Mouse (Mus musculus) hindbrain, embryonic 16.5 days (tissue): ENCODE results near the gene Dut. TPM values are rescaled to one million over a fixed set of nuclear protein-coding genes. Genes with fewer than 3 reads are reported as not detected.

Experiments
- ATAC-seq: fragments of 200-750 bp; cut with Nextera tagmentation; 2 replicates; pipeline ENCODE4 v1.8.0; 2017; ENCODE audit warnings: moderate TSS enrichment, moderate library complexity
- H3K27ac ChIP-seq: fragments of 300-500 bp; sonication (generic); 2 replicates; pipeline ENCODE4 v1.5.1; 2014; ENCODE audit warnings: low read depth, mild to moderate bottlenecking, control low read depth, low read length, moderate library complexity
- H3K27me3 ChIP-seq: fragments of 300-500 bp; sonication (generic); replicated peaks from 2 replicates; pipeline ENCODE4 v1.6.1; 2014; ENCODE audit warnings: low read length; ENCODE audit not compliant: control insufficient read depth, insufficient read depth
- H3K36me3 ChIP-seq: fragments of 300-500 bp; sonication (generic); 2 replicates; pipeline ENCODE4 v1.6.1; 2014; ENCODE audit warnings: mild to moderate bottlenecking, low read length, moderate library complexity, mixed read lengths; ENCODE audit not compliant: control insufficient read depth, insufficient read depth
- H3K4me1 ChIP-seq: fragments of 300-500 bp; sonication (generic); 2 replicates; pipeline ENCODE4 v1.6.1; 2014; ENCODE audit warnings: low read depth, low read length; ENCODE audit not compliant: control insufficient read depth, insufficient read depth
- H3K4me2 ChIP-seq: fragments of 300-500 bp; sonication (generic); 2 replicates; pipeline ENCODE4 v1.6.1; 2014; ENCODE audit warnings: mild to moderate bottlenecking, low read length, control low read depth, moderate library complexity
- H3K4me3 ChIP-seq: fragments of 300-500 bp; sonication (generic); 2 replicates; pipeline ENCODE4 v1.5.1; 2014; ENCODE audit warnings: mild to moderate bottlenecking, low read length, control low read depth, moderate library complexity
- H3K9ac ChIP-seq: fragments of 300-500 bp; sonication (generic); 2 replicates; pipeline ENCODE4 v1.6.1; 2014; ENCODE audit warnings: low read depth, mild to moderate bottlenecking, control low read depth, low read length, moderate library complexity
- H3K9me3 ChIP-seq: fragments of 300-500 bp; sonication (generic); 2 replicates; pipeline ENCODE4 v1.6.1; 2014; ENCODE audit warnings: mild to moderate bottlenecking, low read length, moderate library complexity; ENCODE audit not compliant: control insufficient read depth
- WGBS: fragments of 180-500 bp; shearing (Covaris S2); extraction: QIAGEN DNeasy Blood & Tissue Kit; methylation state at CpG from one replicate; pipeline ENCODE4 v1.1.7; 2014; 5-methylcytosine and 5-hydroxymethylcytosine counted together
- polyA plus RNA-seq: library from polyadenylated mRNA; unstranded; fragments of >200 nt; fragmentation: Nextera tagmentation; extraction: Ambion mirVana; gene quantifications from 2 replicates; pipeline ENCODE4 v1.2.1, GENCODE M21; 2015

Dut gene
- polyA plus RNA-seq, 1 experiment from 2014 or later = 75.4 TPM

GRCm38 (mm10) chr2:125249874-125250273, 2.9 kb downstream of the Dut start:
- no peak overlapping the region for H3K4me2 ChIP-seq
- H3K36me3 ChIP-seq = peaks cover 13% of the 10 kb centered on the region
- H3K9me3 ChIP-seq = no peaks in the 10 kb centered on the region
- ATAC-seq = no peak
- H3K27ac ChIP-seq = no peak overlapping the region
- H3K4me3 ChIP-seq = no peak overlapping the region
- no peaks in the 10 kb centered on the region for H3K27me3 ChIP-seq
- H3K9ac ChIP-seq = no peak overlapping the region
- H3K4me1 ChIP-seq = peaks cover 9% of the 10 kb centered on the region
- 96% methylated on average over 4 of the region's 4 CpGs for WGBS

- no peak overlapping the region for H3K4me2 ChIP-seq
- no peaks in the 10 kb centered on the region for H3K27me3 ChIP-seq
- peaks cover 5% of the 10 kb centered on the region for H3K4me1 ChIP-seq
- H3K4me3 ChIP-seq = no peak overlapping the region
- ATAC-seq = no peak
- no peaks in the 10 kb centered on the region for H3K9me3 ChIP-seq
- H3K27ac ChIP-seq = no peak overlapping the region
- H3K36me3 ChIP-seq = peaks cover 13% of the 10 kb centered on the region
- no peak overlapping the region for H3K9ac ChIP-seq
- WGBS = 87% methylated on average over 4 of the region's 4 CpGs
Measured at GRCm38 (mm10) chr2:125251781-125252180, 4.8 kb downstream of the Dut start.

GRCm38 (mm10) chr2:125252275-125252674, 5.3 kb downstream of the Dut start:
- peaks cover 5% of the 10 kb centered on the region for H3K4me1 ChIP-seq
- no peak overlapping the region for H3K27ac ChIP-seq
- ATAC-seq = no peak
- no peak overlapping the region for H3K4me3 ChIP-seq
- 53% methylated on average over 2 of the region's 2 CpGs for WGBS
- H3K27me3 ChIP-seq = no peaks in the 10 kb centered on the region
- no peaks in the 10 kb centered on the region for H3K9me3 ChIP-seq
- H3K9ac ChIP-seq = no peak overlapping the region
- no peak overlapping the region for H3K4me2 ChIP-seq
- peaks cover 13% of the 10 kb centered on the region for H3K36me3 ChIP-seq

GRCm38 (mm10) chr2:125253699-125254098, 6.7 kb downstream of the Dut start:
- Histone ChIP-seq H3K9ac (no peak overlapping the region), H3K9me3 (no peaks in the 10 kb centered on the region), H3K4me3 (no peak overlapping the region), H3K36me3 (peaks cover 13% of the 10 kb centered on the region), H3K27ac (no peak overlapping the region), H3K27me3 (no peaks in the 10 kb centered on the region), H3K4me1 (peaks cover 2% of the 10 kb centered on the region), H3K4me2 (no peak overlapping the region)
- ATAC-seq = no peak
- 97% methylated on average over 6 of the region's 6 CpGs for WGBS

GRCm38 (mm10) chr2:125254630-125255029, 7.6 kb downstream of the Dut start:
- H3K9me3 ChIP-seq = no peaks in the 10 kb centered on the region
- no peak for ATAC-seq
- peaks cover 13% of the 10 kb centered on the region for H3K36me3 ChIP-seq
- H3K27ac ChIP-seq = no peak overlapping the region
- no peak overlapping the region for H3K4me3 ChIP-seq
- no peaks in the 10 kb centered on the region for H3K4me1 ChIP-seq
- H3K27me3 ChIP-seq = no peaks in the 10 kb centered on the region
- H3K4me2 ChIP-seq = no peak overlapping the region
- 97% methylated on average over 3 of the region's 3 CpGs for WGBS
- no peak overlapping the region for H3K9ac ChIP-seq

- WGBS = 90% methylated on average over 3 of the region's 3 CpGs
- Histone ChIP-seq H3K4me1 (no peaks in the 10 kb centered on the region), H3K36me3 (peaks cover 13% of the 10 kb centered on the region), H3K27me3 (no peaks in the 10 kb centered on the region), H3K27ac (no peak overlapping the region), H3K9me3 (no peaks in the 10 kb centered on the region), H3K4me3 (no peak overlapping the region), H3K9ac (no peak overlapping the region), H3K4me2 (no peak overlapping the region)
- ATAC-seq = no peak
Measured at GRCm38 (mm10) chr2:125255886-125256285, 8.9 kb downstream of the Dut start.

GRCm38 (mm10) chr2:125259230-125260120, 12.5 kb downstream of the Dut start:
- Histone ChIP-seq H3K4me1 (peaks cover 8% of the 10 kb centered on the region), H3K9ac (no peak overlapping the region), H3K27ac (no peak overlapping the region), H3K4me3 (no peak overlapping the region), H3K36me3 (peaks cover 3% of the 10 kb centered on the region), H3K9me3 (no peaks in the 10 kb centered on the region), H3K27me3 (no peaks in the 10 kb centered on the region), H3K4me2 (no peak overlapping the region)
- WGBS = 86% methylated on average over 14 of the region's 14 CpGs
- ATAC-seq = no peak

- Histone ChIP-seq H3K9ac (no peak overlapping the region), H3K9me3 (no peaks in the 10 kb centered on the region), H3K36me3 (no peaks in the 10 kb centered on the region), H3K27me3 (no peaks in the 10 kb centered on the region), H3K27ac (no peak overlapping the region), H3K4me3 (no peak overlapping the region), H3K4me2 (no peak overlapping the region), H3K4me1 (peaks cover 8% of the 10 kb centered on the region)
- no peak for ATAC-seq
- 95% methylated on average over 2 of the region's 2 CpGs for WGBS
Measured at GRCm38 (mm10) chr2:125260326-125260725, 13.3 kb downstream of the Dut start.

GRCm38 (mm10) chr2:125263056-125263455, 16.1 kb downstream of the Dut start:
- H3K4me1 ChIP-seq = peaks cover 8% of the 10 kb centered on the region
- H3K36me3 ChIP-seq = no peaks in the 10 kb centered on the region
- peak overlapping the region; percentile 31; the same call in 1 of the 2 replicates for H3K4me2 ChIP-seq
- no peak overlapping the region for H3K9ac ChIP-seq
- WGBS = 19% methylated on average over 5 of the region's 5 CpGs
- no peaks in the 10 kb centered on the region for H3K27me3 ChIP-seq
- no peaks in the 10 kb centered on the region for H3K9me3 ChIP-seq
- no peak overlapping the region for H3K27ac ChIP-seq
- peak; percentile 83 for ATAC-seq
- no peak overlapping the region for H3K4me3 ChIP-seq
